Mouse (Mus musculus): ENCODE measurements around the gene Gorasp1.

Gorasp1 gene

GRCm38 (mm10) chr9:119937005-119937773, at the start of gene Gorasp1, which contains the start of gene Ttc21a:
Gene Gorasp1, minus strand, starts transcription at chr9:119937565.
Gene Ttc21a, plus strand, starts transcription at chr9:119937606.
- in situ Hi-C loops (cut with MboI; ENCODE audit: low pct_unique_long_range_greater_than_20kb in 1 of 2, low sequenced_read_pairs in 2 of 2, unreplicated experiment in 1 of 2) = no loop called here

- in situ Hi-C loops (cut with MboI; ENCODE audit: low pct_unique_long_range_greater_than_20kb in 1 of 2, low sequenced_read_pairs in 2 of 2, unreplicated experiment in 1 of 2) = no loop called here
Observed at GRCm38 (mm10) chr9:119985881-119986574, 48.7 kb upstream of the Gorasp1 start.

- in situ Hi-C loops (cut with MboI; ENCODE audit: low pct_unique_long_range_greater_than_20kb in 1 of 2, low sequenced_read_pairs in 2 of 2, unreplicated experiment in 1 of 2) = no loop called here
Observed at GRCm38 (mm10) chr9:119984536-119985011, 47.2 kb upstream of the Gorasp1 start, which contains the start of gene Csrnp1. Gene Csrnp1, minus strand, starts transcription at chr9:119984658.

GRCm38 (mm10) chr9:119983585-119984535, 46.5 kb upstream of the Gorasp1 start:
- in situ Hi-C loops (cut with MboI; ENCODE audit: low pct_unique_long_range_greater_than_20kb in 1 of 2, low sequenced_read_pairs in 2 of 2, unreplicated experiment in 1 of 2) = no loop called here

GRCm38 (mm10) chr9:119982956-119983551, 45.7 kb upstream of the Gorasp1 start:
- in situ Hi-C loops (cut with MboI; ENCODE audit: low pct_unique_long_range_greater_than_20kb in 1 of 2, low sequenced_read_pairs in 2 of 2, unreplicated experiment in 1 of 2) = no loop called here

GRCm38 (mm10) chr9:119982241-119982811, 45.0 kb upstream of the Gorasp1 start:
- in situ Hi-C loops (cut with MboI; ENCODE audit: low pct_unique_long_range_greater_than_20kb in 1 of 2, low sequenced_read_pairs in 2 of 2, unreplicated experiment in 1 of 2) = no loop called here

GRCm38 (mm10) chr9:119981183-119982179, 44.1 kb upstream of the Gorasp1 start:
- in situ Hi-C loops (cut with MboI; ENCODE audit: low pct_unique_long_range_greater_than_20kb in 1 of 2, low sequenced_read_pairs in 2 of 2, unreplicated experiment in 1 of 2) = no loop called here

- in situ Hi-C loops (cut with MboI; ENCODE audit: low pct_unique_long_range_greater_than_20kb in 1 of 2, low sequenced_read_pairs in 2 of 2, unreplicated experiment in 1 of 2) = no loop called here
Observed at GRCm38 (mm10) chr9:119980770-119981182, 43.4 kb upstream of the Gorasp1 start.

- in situ Hi-C loops (cut with MboI; ENCODE audit: low pct_unique_long_range_greater_than_20kb in 1 of 2, low sequenced_read_pairs in 2 of 2, unreplicated experiment in 1 of 2) = no loop called here
Observed at GRCm38 (mm10) chr9:119979749-119980148, 42.4 kb upstream of the Gorasp1 start.

- in situ Hi-C loops (cut with MboI; ENCODE audit: low pct_unique_long_range_greater_than_20kb in 1 of 2, low sequenced_read_pairs in 2 of 2, unreplicated experiment in 1 of 2) = no loop called here
Observed at GRCm38 (mm10) chr9:119978811-119979441, 41.6 kb upstream of the Gorasp1 start.

- in situ Hi-C loops (cut with MboI; ENCODE audit: low pct_unique_long_range_greater_than_20kb in 1 of 2, low sequenced_read_pairs in 2 of 2, unreplicated experiment in 1 of 2) = no loop called here
Observed at GRCm38 (mm10) chr9:119978151-119978810, 40.9 kb upstream of the Gorasp1 start.

- in situ Hi-C loops (cut with MboI; ENCODE audit: low pct_unique_long_range_greater_than_20kb in 1 of 2, low sequenced_read_pairs in 2 of 2, unreplicated experiment in 1 of 2) = no loop called here
Observed at GRCm38 (mm10) chr9:119977557-119978060, 40.2 kb upstream of the Gorasp1 start.

- in situ Hi-C loops (cut with MboI; ENCODE audit: low pct_unique_long_range_greater_than_20kb in 1 of 2, low sequenced_read_pairs in 2 of 2, unreplicated experiment in 1 of 2) = no loop called here
Observed at GRCm38 (mm10) chr9:119976704-119977556, 39.6 kb upstream of the Gorasp1 start.

- in situ Hi-C loops (cut with MboI; ENCODE audit: low pct_unique_long_range_greater_than_20kb in 1 of 2, low sequenced_read_pairs in 2 of 2, unreplicated experiment in 1 of 2) = no loop called here
Observed at GRCm38 (mm10) chr9:119975286-119975685, 37.9 kb upstream of the Gorasp1 start.

- in situ Hi-C loops (cut with MboI; ENCODE audit: low pct_unique_long_range_greater_than_20kb in 1 of 2, low sequenced_read_pairs in 2 of 2, unreplicated experiment in 1 of 2) = no loop called here
Observed at GRCm38 (mm10) chr9:119974609-119975008, 37.2 kb upstream of the Gorasp1 start.
